ENCODE assay signal across 9 mouse cellular contexts in genomic region chr5:30423572-30424244, GRCm38 (mm10). TPM values are rescaled to one million over a fixed set of nuclear protein-coding genes. Genes with fewer than 3 reads are reported as not detected.
A peak's percentile ranks its signal among the peaks of the same experiment; 100 is the strongest.
DNase-seq lines count a peak whose midpoint lies in the region; ATAC-seq and TF ChIP-seq lines count a peak whose summit lies in the region.
"Had no signal": no experiment of that assay in that cellular context is flagged by ENCODE, and none has a peak within 500 bp of the region (broad histone marks: within the 10 kb centered on the region; RNA-seq: fewer than 3 reads in every experiment).

No protein-coding gene starts in this region.

- intact Hi-C loops in gastrocnemius, adult 2 months (cut with DNase I), result loop anchor here (5.0 kb wide), 2 partner anchors 59 to 214 kb away; no protein-coding TSS in a partner anchor

- H3K27me3 ChIP-seq in heart, embryonic 11.5 days (ENCODE audit: control insufficient read depth, insufficient read depth, low read length), result no peaks in the 10 kb centered on the region
- no peaks in the 10 kb centered on the region for H3K27me3 ChIP-seq in stomach, embryonic 15.5 days (replicated peaks)

- TF ChIP-seq CTCF in gastrocnemius, adult 2 months (IDR thresholded peaks at IDR 0.05), result peak; percentile 79

- no peaks in the 10 kb centered on the region for H3K36me3 ChIP-seq in heart, embryonic 11.5 days (ENCODE audit: control insufficient read depth, insufficient read depth, low read length)
- H3K36me3 ChIP-seq in stomach, embryonic 15.5 days, result no peaks in the 10 kb centered on the region

- H3K9me3 ChIP-seq in heart, embryonic 11.5 days (replicated peaks; ENCODE audit: control insufficient read depth, low read length), result no peaks in the 10 kb centered on the region
- no peaks in the 10 kb centered on the region for H3K9me3 ChIP-seq in stomach, embryonic 15.5 days
- H3K9me3 ChIP-seq: megakaryocyte, embryonic 14.5 days had no signal

- H3K4me1 ChIP-seq in heart, embryonic 11.5 days (ENCODE audit: control insufficient read depth, insufficient read depth, low read length), result peaks cover 6% of the 10 kb centered on the region; the same call in 1 of the 2 replicates
- peaks cover 5% of the 10 kb centered on the region for H3K4me1 ChIP-seq in stomach, embryonic 15.5 days

- 0 out of 2 replicates have a peak overlapping the region, but pooled peaks have one; percentile 28 for H3K9ac ChIP-seq in heart, embryonic 11.5 days (ENCODE audit: low read depth, low read length)
- H3K9ac ChIP-seq in stomach, embryonic 15.5 days, result no peak overlapping the region

- no peak overlapping the region for H3K4me3 ChIP-seq in gastrocnemius, adult 2 months
- H3K4me3 ChIP-seq in heart, embryonic 11.5 days (ENCODE audit: low read depth, low read length), result no peak overlapping the region
- no peak overlapping the region for H3K4me3 ChIP-seq in stomach, embryonic 15.5 days (replicated peaks)
- H3K4me3 ChIP-seq: megakaryocyte, embryonic 14.5 days had no signal

- no peak for ATAC-seq in heart, embryonic 11.5 days (replicated peaks; ENCODE audit: insufficient number of reproducible peaks, low FRiP score, low TSS enrichment)
- peak; percentile 51; the same call in 1 of the 2 replicates for ATAC-seq in stomach, embryonic 15.5 days (ENCODE audit: insufficient read depth, low FRiP score, low read depth)

- H3K4me2 ChIP-seq in heart, embryonic 11.5 days, result no peak overlapping the region
- H3K4me2 ChIP-seq in stomach, embryonic 15.5 days, result no peak overlapping the region

- WGBS in heart, embryonic 11.5 days (ENCODE audit: insufficient replicate concordance), result 25% methylated on average over 8 of the region's 8 CpGs
- 18% methylated on average over 8 of the region's 8 CpGs for WGBS in stomach, embryonic 15.5 days

- H3K27ac ChIP-seq in gastrocnemius, adult 2 months, result no peak overlapping the region
- H3K27ac ChIP-seq in heart, embryonic 11.5 days (ENCODE audit: low read depth, low read length), result no peak overlapping the region
- H3K27ac ChIP-seq in stomach, embryonic 15.5 days, result no peak overlapping the region

- DNase-seq in gastrocnemius, adult 2 months, result peak; percentile 55
- no peak for DNase-seq in gastrocnemius, adult 8-10 months (ENCODE audit: low spot score in 2 of 2)
- peak; percentile 61 for DNase-seq in Muller cell, postnatal 12 days (ENCODE audit: inconsistent ontology term)
- peak; percentile 82 to 85 for DNase-seq in cerebellum, postnatal 10 days
- peak; percentile 72 for DNase-seq in kidney, postnatal 10 days
- DNase-seq in lung, postnatal 4 days, result peak; percentile 73 to 75

RNA-seq across cellular contexts. Expression of gene Otof, which starts 38.0 kb away (rescaled TPM):
- under 1 TPM; 0.10 to 0.14 TPM for total RNA-seq in gastrocnemius, adult 2 months (2021)
- total RNA-seq in gastrocnemius, adult 8-10 months (2022), result under 1 TPM in 3 of 4 experiments, not detected in 1; 0.02 to 0.05 (median 0.04) TPM
- polyA plus RNA-seq in heart, embryonic 11.5 days (2014; fragmentation: Nextera tagmentation; extraction: Ambion mirVana), result 0.03 and 0.13 TPM in 2 replicates
- 0.37 and 0.40 TPM in 2 replicates for polyA plus RNA-seq in stomach, embryonic 15.5 days (2015; fragmentation: Nextera tagmentation; extraction: Ambion mirVana)

RNA-seq across cellular contexts. Expression of gene 1700001C02Rik, which starts 42.1 kb away (rescaled TPM):
- total RNA-seq in gastrocnemius, adult 2 months (2021), result not detected
- not detected for total RNA-seq in gastrocnemius, adult 8-10 months (2022)
- polyA plus RNA-seq in heart, embryonic 11.5 days (2014; fragmentation: Nextera tagmentation; extraction: Ambion mirVana), result not detected in 2 replicates
- polyA plus RNA-seq in stomach, embryonic 15.5 days (2015; fragmentation: Nextera tagmentation; extraction: Ambion mirVana), result 0.27 TPM in 1 of 2 replicates, not detected in the other

Comparison
In these comparisons a context has a peak if more than half of its experiments do, and no peak if none do; other contexts are left out.
1. DNase-seq: peak in gastrocnemius, adult 2 months (single experiment), Muller cell, postnatal 12 days (single experiment), cerebellum, postnatal 10 days (2 of 2), kidney, postnatal 10 days (single experiment) and lung, postnatal 4 days (2 of 2); none in gastrocnemius, adult 8-10 months (0 of 2).